Mouse (Mus musculus) liver, embryonic 15.5 days (tissue): ENCODE data around the gene Tinagl1. TPM values are rescaled to one million over a fixed set of nuclear protein-coding genes. Genes with fewer than 3 reads are reported as not detected.

ENCODE experiments used
- ATAC-seq: fragments of 200-750 bp; cut with Nextera tagmentation; 2 replicates; pipeline ENCODE4 v1.8.0; 2017; ENCODE audit warnings: moderate number of reproducible peaks, mild to moderate bottlenecking, moderate library complexity; ENCODE audit not compliant: insufficient read depth
- H3K27ac ChIP-seq: fragments of 300-500 bp; sonication (generic); replicated peaks from 2 replicates; pipeline ENCODE4 v1.5.1; 2015; ENCODE audit warnings: mild to moderate bottlenecking, inconsistent platforms
- H3K27me3 ChIP-seq: fragments of 300-500 bp; sonication (generic); 2 replicates; pipeline ENCODE4 v1.6.1; 2015; ENCODE audit warnings: mild to moderate bottlenecking, inconsistent platforms
- H3K36me3 ChIP-seq: fragments of 300-500 bp; sonication (generic); replicated peaks from 2 replicates; pipeline ENCODE4 v1.6.1; 2015; ENCODE audit warnings: moderate library complexity, mild to moderate bottlenecking, inconsistent platforms
- H3K4me1 ChIP-seq: fragments of 300-500 bp; sonication (generic); replicated peaks from 2 replicates; pipeline ENCODE4 v1.6.1; 2015; ENCODE audit warnings: inconsistent platforms
- H3K4me2 ChIP-seq: fragments of 300-500 bp; sonication (generic); 2 replicates; pipeline ENCODE4 v1.6.1; 2015; ENCODE audit warnings: moderate library complexity, mild to moderate bottlenecking, inconsistent platforms
- H3K4me3 ChIP-seq: fragments of 300-500 bp; sonication (generic); replicated peaks from 2 replicates; pipeline ENCODE4 v1.5.1; 2015; ENCODE audit warnings: mild to moderate bottlenecking, inconsistent platforms
- H3K9ac ChIP-seq: fragments of 300-500 bp; sonication (generic); 2 replicates; pipeline ENCODE4 v1.6.1; 2015; ENCODE audit warnings: moderate library complexity, mild to moderate bottlenecking, inconsistent platforms
- H3K9me3 ChIP-seq: fragments of 300-500 bp; sonication (generic); replicated peaks from 2 replicates; pipeline ENCODE4 v1.6.1; 2016; ENCODE audit warnings: inconsistent platforms
- WGBS: fragments of 180-500 bp; shearing (Covaris S2); methylation state at CpG from one replicate; pipeline ENCODE4 v1.1.7; 2015; ENCODE audit warnings: mixed read lengths; ENCODE audit not compliant: insufficient replicate concordance; 5-methylcytosine and 5-hydroxymethylcytosine counted together
- polyA plus RNA-seq: library from polyadenylated mRNA; unstranded; fragments of >200 nt; fragmentation: Nextera tagmentation; extraction: Ambion mirVana; gene quantifications from 2 replicates; pipeline ENCODE4 v1.2.1, GENCODE M21; 2015

Tinagl1 gene
- polyA plus RNA-seq, 1 experiment from 2014 or later, result 41.1 TPM

DNA sequence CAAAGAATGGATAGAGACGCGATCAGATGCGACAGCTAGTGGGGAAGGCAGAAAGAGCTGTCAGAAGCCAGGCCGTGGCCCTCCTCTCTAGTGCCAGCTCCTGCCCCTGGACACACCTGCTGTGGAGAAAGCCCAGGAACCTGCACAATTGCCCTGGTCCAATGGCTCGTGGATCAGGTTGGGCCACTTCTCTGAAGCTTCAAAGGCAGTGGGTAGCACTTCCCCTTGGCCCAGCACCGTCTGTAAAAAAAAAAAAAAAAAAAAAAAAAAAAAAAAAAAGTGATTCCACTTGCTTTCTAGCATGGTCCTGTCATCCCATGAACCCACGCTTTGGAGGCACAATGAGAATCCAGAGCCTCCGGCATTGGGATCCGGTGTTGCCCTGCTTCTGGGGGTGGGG, 7.1 kb downstream of the Tinagl1 start:
- Histone ChIP-seq H3K9me3 (no peaks in the 10 kb centered on the region), H3K4me3 (no peak overlapping the region), H3K9ac (no peak overlapping the region), H3K36me3 (peaks cover 48% of the 10 kb centered on the region), H3K4me2 (peak overlapping the region; percentile 25), H3K27ac (no peak overlapping the region), H3K27me3 (peaks cover 70% of the 10 kb centered on the region), H3K4me1 (peaks cover 42% of the 10 kb centered on the region)
- WGBS, result 37% methylated on average over 9 of the region's 9 CpGs
- no peak for ATAC-seq

DNA sequence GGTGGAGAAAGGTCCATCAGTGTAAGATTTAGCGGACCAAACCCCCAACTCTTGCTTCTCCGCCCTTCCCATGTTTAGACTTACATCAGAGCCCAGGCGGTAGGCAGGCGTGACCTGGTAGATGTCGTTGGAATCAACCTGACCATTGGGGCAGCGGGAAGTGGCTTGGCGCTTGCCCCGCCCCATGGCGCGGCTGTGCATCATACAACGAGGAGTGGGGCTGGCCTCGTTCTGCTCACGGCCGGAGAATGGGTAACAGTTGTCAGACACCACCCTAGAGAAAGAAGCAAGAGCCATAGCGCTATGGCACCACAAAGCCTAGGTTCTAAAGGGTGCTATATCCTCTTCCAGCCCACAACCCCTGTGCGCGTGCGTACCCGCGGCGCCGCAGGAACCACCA, 7.6 kb downstream of the Tinagl1 start:
- Histone ChIP-seq H3K9me3 (no peaks in the 10 kb centered on the region), H3K4me3 (no peak overlapping the region), H3K27ac (no peak overlapping the region), H3K27me3 (peaks cover 73% of the 10 kb centered on the region), H3K4me2 (peak overlapping the region; percentile 18; the same call in 1 of the 2 replicates), H3K4me1 (peaks cover 37% of the 10 kb centered on the region), H3K36me3 (peaks cover 48% of the 10 kb centered on the region), H3K9ac (no peak overlapping the region)
- ATAC-seq, result no peak
- WGBS, result 50% methylated on average over 22 of the region's 22 CpGs

DNA sequence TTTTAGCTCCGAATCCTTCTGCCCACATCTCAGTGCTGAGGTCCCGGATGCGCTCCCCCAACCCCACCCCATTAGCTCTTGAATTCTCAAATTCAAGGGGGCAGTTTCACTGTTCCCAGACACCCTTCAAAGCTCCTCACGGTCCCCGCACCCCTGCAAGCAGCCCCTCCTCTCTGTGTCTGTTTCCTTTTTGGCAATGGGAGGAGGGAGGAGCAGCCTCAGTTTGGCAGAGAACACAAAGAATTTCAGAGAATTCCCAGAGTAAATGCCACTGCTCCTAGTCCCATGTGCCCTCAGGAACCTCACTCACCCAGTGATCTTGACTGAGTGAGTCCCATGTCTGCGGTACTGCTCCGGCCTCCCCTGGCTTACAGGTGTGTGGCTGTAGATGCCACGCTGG, 8.3 kb downstream of the Tinagl1 start:
- peaks cover 74% of the 10 kb centered on the region for H3K27me3 ChIP-seq

DNA sequence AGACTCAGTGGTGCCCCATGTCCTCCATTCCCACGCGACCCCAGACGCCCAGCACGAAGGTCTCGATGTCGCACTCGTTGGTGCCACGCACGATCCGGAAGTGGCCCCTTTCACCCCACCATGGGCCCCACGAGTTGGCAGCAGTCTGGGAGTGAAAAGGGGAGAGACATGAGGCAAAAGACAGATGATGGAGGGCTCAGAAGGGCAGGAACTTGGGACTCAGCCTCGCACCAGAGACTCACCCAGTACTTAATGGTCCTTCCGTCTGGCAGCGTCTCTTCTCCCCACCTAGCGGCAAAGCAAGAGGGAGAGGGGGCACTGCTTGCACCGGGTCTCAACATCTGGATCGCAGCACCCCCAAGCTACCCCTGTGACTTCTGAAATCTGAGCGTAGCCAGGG, 8.9 kb downstream of the Tinagl1 start:
- no peak overlapping the region for H3K4me3 ChIP-seq
- no peaks in the 10 kb centered on the region for H3K9me3 ChIP-seq
- no peak overlapping the region for H3K27ac ChIP-seq
- no peak overlapping the region for H3K9ac ChIP-seq
- H3K27me3 ChIP-seq, result peaks cover 73% of the 10 kb centered on the region
- H3K4me1 ChIP-seq, result peaks cover 27% of the 10 kb centered on the region
- no peak for ATAC-seq
- H3K36me3 ChIP-seq, result peaks cover 37% of the 10 kb centered on the region
- WGBS, result 70% methylated on average over 18 of the region's 18 CpGs
- H3K4me2 ChIP-seq, result no peak overlapping the region

More for the DNA sequence above, 8.3 kb downstream of the Tinagl1 start:
- Histone ChIP-seq H3K27ac (no peak overlapping the region), H3K9ac (no peak overlapping the region), H3K4me1 (peaks cover 30% of the 10 kb centered on the region), H3K9me3 (no peaks in the 10 kb centered on the region), H3K36me3 (peaks cover 42% of the 10 kb centered on the region), H3K4me2 (no peak overlapping the region), H3K4me3 (no peak overlapping the region)
- 74% methylated on average over 8 of the region's 8 CpGs for WGBS
- no peak for ATAC-seq

DNA sequence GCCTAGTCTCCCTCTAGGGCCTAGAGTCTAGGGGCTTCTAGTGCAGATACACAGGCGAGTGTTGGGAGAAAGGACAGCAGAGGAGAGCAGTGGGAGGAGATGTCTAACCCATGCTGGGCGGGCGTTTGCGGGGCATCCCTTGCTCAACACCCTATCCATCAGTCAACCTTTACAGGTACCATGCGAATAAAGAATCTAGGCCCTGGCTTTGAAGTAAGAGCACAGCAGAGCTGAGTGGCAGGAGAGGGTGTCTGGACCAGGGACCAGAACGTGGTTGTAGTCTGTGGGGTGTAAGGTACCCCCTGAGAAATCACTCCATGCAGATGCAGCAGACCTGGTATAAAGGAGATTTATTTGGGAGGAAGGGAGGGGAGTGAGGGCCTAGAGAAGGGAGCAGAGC, 10.8 kb downstream of the Tinagl1 start:
- Histone ChIP-seq H3K27me3 (peaks cover 72% of the 10 kb centered on the region), H3K4me3 (no peak overlapping the region), H3K9me3 (no peaks in the 10 kb centered on the region), H3K9ac (no peak overlapping the region), H3K27ac (no peak overlapping the region), H3K36me3 (peaks cover 30% of the 10 kb centered on the region; the same call in 1 of the 2 replicates), H3K4me2 (no peak overlapping the region), H3K4me1 (peaks cover 21% of the 10 kb centered on the region)
- 68% methylated on average over 6 of the region's 6 CpGs for WGBS
- ATAC-seq, result no peak

DNA sequence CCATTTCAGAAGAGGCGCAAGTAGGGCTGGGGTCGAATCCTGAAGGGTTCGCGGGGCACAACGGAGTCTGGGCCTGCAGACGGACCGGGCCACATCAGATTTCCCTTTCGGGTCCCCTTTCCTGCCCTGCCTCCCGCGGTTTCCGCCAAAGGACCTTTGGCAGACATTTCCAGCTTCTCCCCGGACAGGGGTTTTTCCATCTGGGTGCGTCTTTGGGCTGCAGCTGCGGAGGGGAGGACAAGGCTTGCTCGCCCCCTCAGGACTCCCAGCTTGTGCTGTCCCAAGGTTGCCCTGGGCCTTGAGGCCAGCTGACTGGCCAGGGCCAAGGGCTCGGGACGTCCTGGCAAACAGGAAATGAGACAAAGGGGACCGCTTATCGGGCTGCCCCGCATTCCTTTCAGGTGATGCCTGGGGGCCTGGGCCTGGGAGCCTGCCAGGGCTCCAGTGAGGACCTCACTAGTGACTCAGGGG, 11.5 kb downstream of the Tinagl1 start:
- Histone ChIP-seq H3K27me3 (peaks cover 67% of the 10 kb centered on the region), H3K27ac (no peak overlapping the region)

DNA sequence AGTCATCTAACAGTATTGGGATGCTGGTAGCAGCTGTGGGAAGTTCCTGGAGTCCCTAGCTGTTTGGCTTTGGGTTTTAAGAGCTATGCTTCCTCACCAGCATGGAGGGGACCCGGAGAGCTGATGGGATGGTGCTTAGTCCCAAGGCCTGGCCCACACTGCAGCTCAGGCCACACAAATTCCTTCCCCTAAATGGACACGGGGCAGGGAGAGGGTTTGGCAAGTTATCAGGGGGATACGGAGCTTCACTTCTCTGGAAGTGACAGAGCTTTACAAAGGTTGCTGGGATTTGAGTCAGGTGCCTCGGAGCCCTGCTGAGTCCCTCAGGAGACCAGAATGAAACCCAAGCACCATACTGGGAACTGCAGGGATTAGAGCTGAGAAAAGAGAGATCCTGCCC, 13.6 kb downstream of the Tinagl1 start:
- no peak overlapping the region for H3K4me2 ChIP-seq
- 32% methylated on average over 4 of the region's 4 CpGs for WGBS
- H3K9ac ChIP-seq, result no peak overlapping the region
- no peaks in the 10 kb centered on the region for H3K9me3 ChIP-seq
- H3K4me3 ChIP-seq, result no peak overlapping the region
- peaks cover 8% of the 10 kb centered on the region for H3K4me1 ChIP-seq
- H3K27me3 ChIP-seq, result peaks cover 56% of the 10 kb centered on the region
- H3K27ac ChIP-seq, result no peak overlapping the region
- H3K36me3 ChIP-seq, result peaks cover 7% of the 10 kb centered on the region; the same call in 1 of the 2 replicates
- ATAC-seq, result no peak

More for the DNA sequence above, 11.5 kb downstream of the Tinagl1 start:
- H3K4me2 ChIP-seq, result peak overlapping the region; percentile 36
- no peak overlapping the region for H3K4me3 ChIP-seq
- ATAC-seq, result no peak
- 5% methylated on average over 20 of the region's 20 CpGs for WGBS
- peaks cover 16% of the 10 kb centered on the region for H3K4me1 ChIP-seq
- H3K9ac ChIP-seq, result no peak overlapping the region
- peaks cover 23% of the 10 kb centered on the region; the same call in 1 of the 2 replicates for H3K36me3 ChIP-seq
- no peaks in the 10 kb centered on the region for H3K9me3 ChIP-seq

DNA sequence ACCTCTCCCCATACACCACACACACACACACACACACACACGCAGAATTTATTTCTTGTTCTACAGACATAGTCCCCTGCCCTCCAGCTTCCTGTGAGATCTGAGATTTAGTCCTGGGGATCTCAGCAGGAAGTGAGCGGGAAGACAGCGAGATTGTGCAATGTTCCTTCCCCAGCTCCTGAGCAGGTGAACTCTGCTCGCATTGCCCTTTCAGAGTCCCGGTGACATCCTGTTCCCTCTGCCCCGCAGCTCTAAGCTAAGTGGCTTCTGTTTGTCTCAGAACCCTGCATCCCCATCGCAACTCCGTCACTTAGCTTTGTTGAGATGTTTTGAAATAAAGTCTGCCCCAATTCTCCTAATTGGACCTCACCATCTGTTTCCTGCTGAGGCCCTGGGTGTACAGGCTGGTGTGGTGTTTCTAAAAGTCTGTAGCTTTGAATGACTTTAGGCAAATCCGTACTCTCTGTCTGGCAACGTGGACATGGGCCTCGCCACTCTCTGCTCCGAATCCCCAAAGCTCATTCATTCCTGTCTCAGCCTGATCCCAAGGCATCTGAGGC, 18.0 kb downstream of the Tinagl1 start:
- Histone ChIP-seq H3K4me2 (no peak overlapping the region), H3K4me3 (no peak overlapping the region), H3K4me1 (0 out of 2 replicates have a peak, but pooled peaks cover 3% of the 10 kb centered on the region), H3K27me3 (peaks cover 39% of the 10 kb centered on the region), H3K9ac (no peak overlapping the region), H3K36me3 (no peaks in the 10 kb centered on the region), H3K9me3 (no peaks in the 10 kb centered on the region), H3K27ac (no peak overlapping the region)
- 24% methylated on average over 12 of the region's 12 CpGs for WGBS
- no peak for ATAC-seq

DNA sequence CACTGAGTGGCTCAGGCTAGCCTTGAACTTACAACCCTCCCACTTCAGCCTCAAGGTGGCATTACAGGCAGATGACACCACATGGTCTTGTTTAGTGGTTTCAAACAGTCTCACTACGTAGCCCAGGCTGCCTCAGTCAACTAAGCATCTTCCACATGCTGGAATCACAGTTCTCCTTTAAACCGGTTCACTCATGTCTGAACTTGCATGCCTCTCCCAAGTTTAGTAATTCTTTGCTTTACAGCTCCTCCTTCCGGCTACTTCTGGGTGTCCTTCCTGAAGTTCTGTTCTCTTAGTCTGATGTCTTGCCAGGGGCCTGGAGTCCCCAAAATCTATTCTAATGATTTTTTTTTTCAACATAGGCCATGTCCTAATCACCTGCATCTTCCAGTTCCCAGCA, 20.7 kb downstream of the Tinagl1 start:
- ATAC-seq, result no peak
- 63% methylated on average over 3 of the region's 3 CpGs for WGBS
- Histone ChIP-seq H3K9me3 (no peaks in the 10 kb centered on the region), H3K9ac (no peak overlapping the region), H3K4me1 (0 out of 2 replicates have a peak, but pooled peaks cover 3% of the 10 kb centered on the region), H3K27me3 (peaks cover 44% of the 10 kb centered on the region), H3K27ac (no peak overlapping the region), H3K4me3 (no peak overlapping the region), H3K36me3 (no peaks in the 10 kb centered on the region), H3K4me2 (no peak overlapping the region)

DNA sequence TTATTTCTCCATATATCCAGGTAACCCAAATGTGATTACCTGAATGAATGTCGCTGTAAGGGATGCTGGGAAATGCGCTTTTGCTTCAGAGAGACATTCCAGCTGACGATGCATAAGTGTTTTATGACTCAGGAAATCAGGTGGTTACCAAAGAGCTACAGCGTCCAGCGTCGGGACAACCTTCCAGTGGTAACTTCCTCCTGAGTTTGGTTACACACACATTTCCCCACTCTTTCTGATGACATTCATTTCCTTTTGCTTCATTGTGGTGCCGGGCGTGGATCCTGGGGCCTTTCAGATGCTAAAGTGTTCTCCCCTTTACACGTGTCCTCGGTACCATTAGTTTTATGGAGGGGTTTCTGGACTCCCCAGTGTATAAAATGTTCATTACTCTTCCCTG, 26.5 kb downstream of the Tinagl1 start:
- H3K9ac ChIP-seq, result no peak overlapping the region
- no peak overlapping the region for H3K4me3 ChIP-seq
- 25% methylated on average over 10 of the region's 10 CpGs for WGBS
- no peak overlapping the region for H3K4me2 ChIP-seq
- ATAC-seq, result no peak
- H3K9me3 ChIP-seq, result no peaks in the 10 kb centered on the region
- no peaks in the 10 kb centered on the region for H3K36me3 ChIP-seq
- H3K4me1 ChIP-seq, result no peaks in the 10 kb centered on the region
- peaks cover 47% of the 10 kb centered on the region for H3K27me3 ChIP-seq
- no peak overlapping the region for H3K27ac ChIP-seq

DNA sequence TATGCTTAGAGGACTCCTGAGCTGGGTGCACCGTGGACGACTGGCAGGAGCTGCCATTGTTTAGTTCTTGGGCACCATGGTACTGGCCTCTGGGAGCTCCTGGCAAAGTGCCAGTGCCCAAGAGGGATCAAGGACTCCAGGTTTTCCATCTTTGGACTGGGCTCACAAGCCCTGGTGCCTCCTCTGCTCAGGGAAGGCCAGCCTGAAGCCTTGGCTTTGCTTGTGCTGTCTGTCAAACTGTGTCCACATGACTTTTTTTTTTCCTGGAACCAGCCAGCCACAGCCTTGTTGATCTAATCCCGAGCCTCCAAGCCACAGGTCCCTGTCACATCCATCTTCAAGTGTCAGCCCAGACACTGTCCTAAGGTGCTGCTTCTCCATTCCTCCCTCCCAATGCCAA, 33.1 kb downstream of the Tinagl1 start:
- Histone ChIP-seq H3K4me2 (no peak overlapping the region), H3K36me3 (no peaks in the 10 kb centered on the region), H3K4me3 (no peak overlapping the region), H3K4me1 (no peaks in the 10 kb centered on the region; the same call in 1 of the 2 replicates), H3K9me3 (no peaks in the 10 kb centered on the region), H3K27me3 (peaks cover 76% of the 10 kb centered on the region), H3K9ac (no peak overlapping the region), H3K27ac (no peak overlapping the region)
- WGBS, result 46% methylated on average over 3 of the region's 3 CpGs
- no peak for ATAC-seq

DNA sequence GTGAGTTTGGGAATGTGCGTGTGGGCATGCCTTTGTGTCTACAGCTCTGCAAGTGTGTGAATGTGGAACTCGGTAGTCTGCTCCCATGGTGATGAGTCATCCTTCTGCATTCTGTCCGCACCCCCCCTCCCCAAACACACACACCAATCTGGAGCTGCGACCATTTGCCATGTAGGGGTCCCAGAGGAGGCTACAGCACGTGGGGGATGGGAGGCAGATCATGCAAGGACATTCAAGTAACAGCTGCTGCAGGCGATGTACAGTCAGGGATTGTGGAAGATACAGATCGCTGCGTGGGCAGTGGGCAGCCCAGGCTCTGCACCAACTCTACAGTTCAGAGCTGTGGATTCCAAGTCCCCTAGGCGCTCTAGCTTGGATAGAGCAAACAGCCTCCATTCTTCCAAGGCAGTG, 33.9 kb downstream of the Tinagl1 start:
- Histone ChIP-seq H3K9ac (no peak overlapping the region), H3K27ac (no peak overlapping the region), H3K27me3 (peaks cover 79% of the 10 kb centered on the region), H3K4me1 (no peaks in the 10 kb centered on the region; the same call in 1 of the 2 replicates), H3K9me3 (no peaks in the 10 kb centered on the region), H3K4me3 (no peak overlapping the region), H3K36me3 (no peaks in the 10 kb centered on the region), H3K4me2 (no peak overlapping the region)
- WGBS, result 39% methylated on average over 9 of the region's 9 CpGs
- no peak for ATAC-seq
